Comparison of ENCODE assay signal across 7 mouse cellular contexts in the genomic region with DNA sequence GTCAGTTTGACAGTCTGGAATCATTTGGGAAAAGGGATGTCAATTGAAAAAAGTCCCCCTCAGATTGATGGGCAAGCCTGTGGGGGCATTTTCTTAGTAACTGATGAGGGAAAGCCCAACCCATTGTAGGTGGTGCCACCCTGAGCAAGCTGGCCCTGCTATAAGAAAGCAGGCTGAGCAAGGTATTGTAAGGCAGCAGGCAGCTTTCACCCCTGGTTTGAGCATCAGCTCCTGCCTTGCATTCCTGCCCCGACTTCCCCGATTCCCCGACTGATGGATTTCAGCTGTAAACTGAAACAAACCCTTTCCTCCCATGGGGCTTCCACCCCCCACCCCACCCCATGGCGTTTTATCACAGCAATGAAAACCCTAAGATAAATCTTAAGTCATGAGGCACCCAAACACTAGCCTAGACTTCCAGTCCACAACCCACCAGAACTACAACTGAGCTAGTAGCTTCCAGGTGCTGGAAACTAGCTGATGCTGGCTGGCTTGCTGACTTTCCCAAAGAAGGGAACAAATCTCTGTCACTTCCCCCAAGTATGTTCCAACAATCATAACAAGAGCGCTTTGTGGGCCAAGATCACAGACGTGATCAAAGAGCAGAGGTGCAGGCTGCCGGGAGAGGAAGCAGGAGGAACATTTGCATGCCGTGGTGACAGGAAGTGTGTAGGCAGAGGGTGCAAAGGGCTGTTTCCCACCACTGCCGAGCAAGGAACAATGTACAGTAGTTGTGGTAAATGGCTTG. TPM values are rescaled to one million over a fixed set of nuclear protein-coding genes. Genes with fewer than 3 reads are reported as not detected.
A peak's percentile ranks its signal among the peaks of the same experiment; 100 is the strongest.
DNase-seq lines count a peak whose midpoint lies in the region; ATAC-seq and TF ChIP-seq lines count a peak whose summit lies in the region.

No protein-coding gene starts in this region.

- H3K4me1 ChIP-seq in heart, embryonic 10.5 days, result peaks cover 55% of the 10 kb centered on the region

- H3K27ac ChIP-seq in heart, embryonic 10.5 days, result peak overlapping the region; percentile 79

- no peak overlapping the region for H3K4me3 ChIP-seq in heart, embryonic 10.5 days

- WGBS in heart, embryonic 10.5 days, result 26% methylated on average over 9 of the region's 9 CpGs

- peaks cover 13% of the 10 kb centered on the region; the same call in 1 of the 2 replicates for H3K36me3 ChIP-seq in heart, embryonic 10.5 days

- no peaks in the 10 kb centered on the region for H3K27me3 ChIP-seq in Patski
- no peaks in the 10 kb centered on the region for H3K27me3 ChIP-seq in heart, embryonic 10.5 days (ENCODE audit: insufficient read depth, poor library complexity, severe bottlenecking)

- CTCF ChIA-PET in Patski (lab: Charles Lee), result interaction anchor here (0.9 to 2.6 kb wide), 5 partner anchors 178 to 226 kb away, joined by 3 to 8 read pairs (median 3); no protein-coding TSS in a partner anchor

- peak; percentile 29 for ATAC-seq in Patski

- no peaks in the 10 kb centered on the region for H3K9me3 ChIP-seq in heart, embryonic 10.5 days

- no peak for TF ChIP-seq CTCF in Patski (IDR thresholded peaks at IDR 0.05)

- in situ Hi-C loops in Patski (cut with MboI; ENCODE audit: low pct_unique_long_range_greater_than_20kb), result loop anchor here (5.0 kb wide), 1 partner anchor 179 kb away; no protein-coding TSS in a partner anchor

- POLR2A ChIA-PET in Patski (lab: Charles Lee), result interaction anchor here (0.7 kb wide), 2 partner anchors 31 to 212 kb away, joined by 3 to 4 read pairs; no protein-coding TSS in a partner anchor

- peak; percentile 82 to 84 for DNase-seq in CD8-positive naive resting alpha-beta T cell, adult 2 months (ENCODE audit: low read depth in 2 of 2, low spot score in 2 of 2)
- no peak for DNase-seq in Patski (ENCODE audit: low read depth, low spot score)
- DNase-seq in heart, embryonic 10.5 days (ENCODE audit: low spot score), result no peak
- DNase-seq in kidney, adult 8-10 months, result peak; percentile 25 to 42
- peak; percentile 71 for DNase-seq in lung, postnatal 10 days
- peak; percentile 62 to 77 for DNase-seq in spleen, postnatal 4 days (ENCODE audit: low spot score in 2 of 2)
- DNase-seq in adipocyte (ENCODE audit: low spot score), result no peak

RNA-seq across cellular contexts. Expression of gene Dad1, which starts 20.9 kb away (rescaled TPM):
- polyA plus RNA-seq in Patski (2021), result 174 TPM
- 298 and 356 TPM in 2 replicates for polyA plus RNA-seq in heart, embryonic 10.5 days (2016; fragmentation: Nextera tagmentation; extraction: Ambion mirVana)

RNA-seq across cellular contexts. Expression of gene Abhd4, which starts 21.0 kb away (rescaled TPM):
- polyA plus RNA-seq in Patski (2021), result 113 TPM
- polyA plus RNA-seq in heart, embryonic 10.5 days (2016; fragmentation: Nextera tagmentation; extraction: Ambion mirVana), result 66.0 and 89.0 TPM in 2 replicates

RNA-seq across cellular contexts. Expression of gene Olfr49, which starts 51.8 kb away (rescaled TPM):
- polyA plus RNA-seq in Patski (2021), result 0.04 TPM
- polyA plus RNA-seq in heart, embryonic 10.5 days (2016; fragmentation: Nextera tagmentation; extraction: Ambion mirVana), result 0.08 TPM in 1 of 2 replicates, not detected in the other

Comparison
In these comparisons a context has a peak if more than half of its experiments do, and no peak if none do; other contexts are left out.
1. DNase-seq: peak in CD8-positive naive resting alpha-beta T cell, adult 2 months (2 of 2), kidney, adult 8-10 months (2 of 2), lung, postnatal 10 days (single experiment) and spleen, postnatal 4 days (2 of 2); none in Patski (single experiment), heart, embryonic 10.5 days (single experiment) and adipocyte (single experiment).